Mouse (Mus musculus) lung, postnatal 0 days (tissue): ENCODE measurements around the gene Cirbp.

Experiments
- CTCF ChIP-seq: IDR thresholded peaks from 2 replicates; pipeline ENCODE4 v1.5.1; 2016; ENCODE audit warnings: antibody characterized with exemption, mild to moderate bottlenecking
- EP300 ChIP-seq: IDR thresholded peaks from 2 replicates; pipeline ENCODE4 v1.6.1; 2016; ENCODE audit warnings: antibody characterized with exemption, mild to moderate bottlenecking, control low read depth

DNA sequence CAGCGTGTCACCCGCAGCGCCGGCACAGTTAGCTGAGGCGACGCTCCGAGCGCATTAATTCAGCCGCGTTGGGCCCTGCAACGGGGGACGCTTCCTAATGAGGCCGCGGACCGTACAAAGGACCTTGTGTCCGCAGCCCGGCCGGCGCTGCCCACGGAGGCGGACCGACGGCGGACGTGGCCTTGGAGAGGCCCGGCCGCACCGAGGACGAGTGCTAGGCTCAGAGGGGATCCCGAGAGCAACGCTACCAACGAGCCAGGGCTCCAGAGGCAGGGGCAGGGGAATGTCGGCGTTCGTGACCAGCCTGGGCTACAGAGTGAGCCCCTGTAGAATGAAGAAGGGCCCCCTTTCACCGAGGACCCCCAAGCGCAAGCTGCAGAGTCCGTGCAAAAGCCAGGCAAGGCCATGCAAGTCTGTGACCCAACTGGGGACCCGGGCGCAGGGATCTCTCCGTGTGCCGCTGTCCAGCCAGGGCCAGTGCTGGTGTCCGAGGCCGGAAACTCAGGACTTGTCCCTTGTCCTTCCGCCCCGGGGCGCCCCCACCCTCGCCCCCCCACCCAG, 24.8 kb downstream of the Cirbp start:
- TF ChIP-seq EP300: no peak
- no peak for TF ChIP-seq CTCF
